Mouse (Mus musculus) heart, embryonic 10.5 days (tissue): ENCODE results near the gene Jade2. TPM values are rescaled to one million over a fixed set of nuclear protein-coding genes. Genes with fewer than 3 reads are reported as not detected.

Experiments used
- DNase-seq: peaks from one replicate; pipeline ENCODE4 v3.0.0-alpha.2; 2017; ENCODE audit warnings: low spot score
- H3K27ac ChIP-seq: fragments of 300-500 bp; sonication (generic); 2 replicates; pipeline ENCODE4 v1.5.1; 2016; ENCODE audit warnings: mild to moderate bottlenecking
- H3K27me3 ChIP-seq: fragments of 300-500 bp; sonication (generic); 2 replicates; pipeline ENCODE4 v1.6.1; 2016; ENCODE audit warnings: mild to moderate bottlenecking; ENCODE audit not compliant: poor library complexity, insufficient read depth, severe bottlenecking
- H3K36me3 ChIP-seq: fragments of 300-500 bp; sonication (generic); 2 replicates; pipeline ENCODE4 v1.6.1; 2016; ENCODE audit warnings: mild to moderate bottlenecking, moderate library complexity
- H3K4me1 ChIP-seq: fragments of 300-500 bp; sonication (generic); 2 replicates; pipeline ENCODE4 v1.6.1; 2016; ENCODE audit warnings: mild to moderate bottlenecking
- H3K4me3 ChIP-seq: fragments of 300-500 bp; sonication (generic); 2 replicates; pipeline ENCODE4 v1.5.1; 2016; ENCODE audit warnings: mild to moderate bottlenecking, moderate library complexity
- H3K9me3 ChIP-seq: fragments of 300-500 bp; sonication (generic); 2 replicates; pipeline ENCODE4 v1.6.1; 2016; ENCODE audit warnings: mild to moderate bottlenecking, moderate library complexity
- WGBS: fragments of 180-500 bp; shearing (Covaris S2); methylation state at CpG from one replicate; pipeline ENCODE4 v1.1.7; 2016; 5-methylcytosine and 5-hydroxymethylcytosine counted together
- polyA plus RNA-seq: library from polyadenylated mRNA; unstranded; fragments of >200 nt; fragmentation: Nextera tagmentation; extraction: Ambion mirVana; gene quantifications from 2 replicates; pipeline ENCODE4 v1.2.1, GENCODE M21; 2016

Gene Jade2
- polyA plus RNA-seq, 1 experiment from 2014 or later = 0.82 TPM

DNA sequence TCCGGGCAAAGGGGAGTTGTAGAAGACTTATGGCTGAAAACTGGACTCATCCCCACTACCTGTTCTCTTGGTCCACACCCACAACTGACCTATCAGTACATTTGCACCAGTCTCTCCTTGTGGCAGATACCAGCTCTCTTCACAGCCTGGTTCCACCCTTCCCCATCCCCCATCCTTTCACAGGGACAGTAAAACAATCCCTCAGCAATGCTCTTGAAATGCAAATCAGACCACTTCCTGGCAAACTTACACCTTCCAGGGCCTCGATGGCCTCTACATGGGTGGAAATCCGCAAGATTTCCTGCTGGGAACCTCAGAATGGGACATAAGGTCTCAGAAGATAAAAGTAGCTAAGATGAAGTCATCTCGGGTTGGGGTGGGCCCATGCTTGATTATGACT, 34.7 kb downstream of the Jade2 start:
- peaks cover 8% of the 10 kb centered on the region; the same call in 1 of the 2 replicates for H3K27me3 ChIP-seq
- 26% methylated on average over 4 of the region's 4 CpGs for WGBS
- DNase-seq = no peak
- peaks cover 3% of the 10 kb centered on the region; the same call in 1 of the 2 replicates for H3K36me3 ChIP-seq
- no peaks in the 10 kb centered on the region for H3K9me3 ChIP-seq
- H3K4me1 ChIP-seq = no peaks in the 10 kb centered on the region
- H3K4me3 ChIP-seq = no peak overlapping the region
- H3K27ac ChIP-seq = no peak overlapping the region

DNA sequence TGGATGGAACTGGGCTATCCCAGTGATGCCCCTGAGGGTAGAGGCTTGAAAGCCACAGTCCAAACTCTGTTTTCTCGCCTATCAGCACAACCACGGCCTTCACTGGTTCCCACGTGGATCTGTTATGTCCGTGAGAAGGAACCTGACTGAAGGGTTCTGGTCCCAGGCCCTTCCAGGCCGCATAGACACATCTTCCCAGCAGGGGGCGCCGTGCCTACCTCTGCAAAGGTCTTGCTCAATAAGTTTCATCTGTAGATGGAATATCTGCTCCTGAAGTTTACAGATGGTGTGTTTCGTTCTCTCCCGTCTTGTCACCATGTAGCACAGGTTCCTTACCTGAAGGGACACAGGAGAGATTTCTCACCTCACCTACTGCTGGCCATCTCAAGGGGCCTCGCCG, 36.6 kb downstream of the Jade2 start:
- no peaks in the 10 kb centered on the region; the same call in 1 of the 2 replicates for H3K36me3 ChIP-seq
- no peak overlapping the region for H3K4me3 ChIP-seq
- H3K27me3 ChIP-seq = peaks cover 4% of the 10 kb centered on the region; the same call in 1 of the 2 replicates
- DNase-seq = no peak
- no peaks in the 10 kb centered on the region for H3K9me3 ChIP-seq
- WGBS = 49% methylated on average over 11 of the region's 11 CpGs
- H3K4me1 ChIP-seq = no peaks in the 10 kb centered on the region
- H3K27ac ChIP-seq = no peak overlapping the region

DNA sequence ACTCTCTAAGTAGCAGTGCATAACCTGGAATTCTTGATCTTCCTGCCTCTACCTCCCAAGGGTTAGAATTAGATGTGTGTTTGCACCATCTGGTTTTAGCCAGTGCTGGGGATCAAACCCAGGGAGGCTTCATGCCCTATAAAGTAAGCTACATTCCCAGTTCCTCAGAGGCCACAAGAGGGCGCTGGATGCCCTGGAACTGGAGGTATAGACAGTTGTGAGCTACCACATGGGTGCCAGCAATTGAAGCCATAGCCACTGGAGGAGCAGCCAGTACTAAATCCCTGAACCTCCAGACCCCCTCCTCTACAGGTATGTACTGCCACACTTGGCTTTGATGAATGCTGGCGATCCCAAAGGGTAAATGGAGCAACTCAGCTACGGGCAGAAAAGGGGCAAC, 37.5 kb downstream of the Jade2 start:
- 69% methylated on average over 3 of the region's 3 CpGs for WGBS
- DNase-seq = no peak
- H3K36me3 ChIP-seq = no peaks in the 10 kb centered on the region; the same call in 1 of the 2 replicates

DNA sequence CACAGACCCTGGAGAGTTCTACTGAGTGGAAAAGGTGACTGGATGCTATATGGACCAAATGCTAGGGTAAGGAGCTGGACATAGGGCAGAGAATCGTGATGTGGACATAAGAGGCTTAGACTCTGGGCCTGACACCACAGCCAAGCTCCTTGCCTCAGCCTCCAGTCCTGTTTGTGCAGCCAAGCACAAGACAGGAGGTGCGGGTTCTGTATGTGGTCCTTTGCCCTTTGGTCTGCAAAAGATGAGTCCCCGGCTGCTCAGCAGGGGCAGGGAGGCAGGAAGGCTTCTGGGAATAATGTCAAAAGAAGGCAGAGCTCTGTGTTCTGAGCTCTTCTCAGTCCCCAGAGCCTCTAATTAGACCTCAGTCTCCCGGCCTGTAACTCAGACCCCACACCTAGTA, 38.6 kb downstream of the Jade2 start:
- H3K36me3 ChIP-seq = no peaks in the 10 kb centered on the region; the same call in 1 of the 2 replicates
- no peaks in the 10 kb centered on the region for H3K4me1 ChIP-seq
- 80% methylated on average over 4 of the region's 4 CpGs for WGBS
- H3K27ac ChIP-seq = no peak overlapping the region
- H3K9me3 ChIP-seq = no peaks in the 10 kb centered on the region
- H3K27me3 ChIP-seq = peaks cover 4% of the 10 kb centered on the region; the same call in 1 of the 2 replicates
- no peak overlapping the region for H3K4me3 ChIP-seq
- DNase-seq = no peak

More for the DNA sequence above, 37.5 kb downstream of the Jade2 start:
- no peaks in the 10 kb centered on the region for H3K4me1 ChIP-seq
- H3K4me3 ChIP-seq = no peak overlapping the region
- peaks cover 4% of the 10 kb centered on the region; the same call in 1 of the 2 replicates for H3K27me3 ChIP-seq
- H3K27ac ChIP-seq = no peak overlapping the region
- no peaks in the 10 kb centered on the region for H3K9me3 ChIP-seq

DNA sequence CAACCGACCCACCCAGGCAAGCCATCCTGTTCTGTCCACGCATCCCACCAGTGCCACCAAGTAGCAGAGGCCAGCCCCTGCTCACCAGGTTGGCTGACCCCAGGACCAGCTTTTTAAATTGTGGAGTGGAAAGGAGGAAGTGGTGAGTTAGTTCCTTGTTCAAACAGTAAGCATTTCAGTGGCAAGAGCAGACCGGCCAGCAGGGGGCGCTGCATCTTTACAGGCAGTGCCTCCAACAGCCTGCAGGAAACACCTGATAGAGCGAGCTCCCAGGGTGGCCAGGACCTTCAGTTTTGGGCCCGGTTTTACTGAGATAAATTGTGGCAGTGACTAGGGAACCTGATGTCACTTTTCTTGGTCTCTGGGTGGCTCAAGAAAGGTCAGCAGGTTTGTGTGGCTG, 39.7 kb downstream of the Jade2 start:
- peak; percentile 92 for DNase-seq
- Histone ChIP-seq H3K4me3 (no peak overlapping the region), H3K36me3 (no peaks in the 10 kb centered on the region; the same call in 1 of the 2 replicates), H3K27me3 (peaks cover 4% of the 10 kb centered on the region; the same call in 1 of the 2 replicates), H3K27ac (no peak overlapping the region), H3K9me3 (no peaks in the 10 kb centered on the region), H3K4me1 (no peaks in the 10 kb centered on the region)
- WGBS = 36% methylated on average over 6 of the region's 6 CpGs

DNA sequence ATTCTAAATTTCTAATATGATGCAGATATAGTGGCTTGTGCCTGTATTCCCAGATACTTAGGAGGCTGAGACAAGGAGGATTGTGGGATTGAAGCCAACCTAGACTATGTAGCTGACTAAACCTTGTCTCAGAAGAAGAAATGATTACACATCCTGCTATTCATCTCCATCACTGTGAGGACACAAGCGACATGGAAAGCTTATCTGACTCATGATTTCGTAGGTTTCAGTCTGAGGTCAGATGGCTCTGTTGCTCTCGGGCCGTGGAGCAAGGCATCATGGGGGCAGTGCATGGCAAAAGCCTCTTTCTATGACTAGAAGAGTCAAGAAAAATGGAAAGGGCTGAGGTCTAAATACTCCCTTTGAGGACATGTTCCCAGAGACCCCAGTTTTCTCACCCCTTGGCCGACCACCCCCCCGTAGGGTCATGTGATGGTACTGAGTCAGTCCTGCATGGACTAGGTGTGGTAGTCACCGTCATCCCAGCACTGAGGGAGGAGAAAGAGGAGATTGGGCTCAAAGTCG, 45.4 kb downstream of the Jade2 start:
- Histone ChIP-seq H3K4me3 (no peak overlapping the region), H3K27me3 (no peaks in the 10 kb centered on the region), H3K9me3 (no peaks in the 10 kb centered on the region), H3K4me1 (no peaks in the 10 kb centered on the region), H3K27ac (no peak overlapping the region), H3K36me3 (no peaks in the 10 kb centered on the region; the same call in 1 of the 2 replicates)
- no peak for DNase-seq
- WGBS = 86% methylated on average over 8 of the region's 8 CpGs

DNA sequence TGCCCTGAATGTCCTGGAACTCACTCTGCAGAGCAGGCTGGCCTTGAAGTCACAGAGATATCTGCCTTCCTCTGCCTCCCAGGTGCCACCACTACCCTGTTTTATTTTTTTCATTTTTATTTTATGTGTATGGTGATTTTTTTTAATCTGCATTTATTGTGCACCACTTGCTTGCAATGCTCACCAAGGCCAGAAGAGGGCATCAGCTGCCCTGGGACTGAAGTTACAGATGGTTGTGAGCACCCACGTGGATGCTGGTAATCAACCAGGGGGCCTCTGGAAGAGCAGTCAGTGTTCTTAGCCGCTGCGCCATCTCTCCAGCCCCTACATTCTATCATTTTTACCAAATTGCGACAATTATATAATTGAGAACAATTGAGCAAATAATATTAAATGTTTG, 46.2 kb downstream of the Jade2 start:
- Histone ChIP-seq H3K27me3 (no peaks in the 10 kb centered on the region), H3K27ac (no peak overlapping the region), H3K4me1 (no peaks in the 10 kb centered on the region), H3K9me3 (no peaks in the 10 kb centered on the region), H3K4me3 (no peak overlapping the region), H3K36me3 (no peaks in the 10 kb centered on the region)
- WGBS = 80% methylated on average over 4 of the region's 4 CpGs
- DNase-seq = no peak

DNA sequence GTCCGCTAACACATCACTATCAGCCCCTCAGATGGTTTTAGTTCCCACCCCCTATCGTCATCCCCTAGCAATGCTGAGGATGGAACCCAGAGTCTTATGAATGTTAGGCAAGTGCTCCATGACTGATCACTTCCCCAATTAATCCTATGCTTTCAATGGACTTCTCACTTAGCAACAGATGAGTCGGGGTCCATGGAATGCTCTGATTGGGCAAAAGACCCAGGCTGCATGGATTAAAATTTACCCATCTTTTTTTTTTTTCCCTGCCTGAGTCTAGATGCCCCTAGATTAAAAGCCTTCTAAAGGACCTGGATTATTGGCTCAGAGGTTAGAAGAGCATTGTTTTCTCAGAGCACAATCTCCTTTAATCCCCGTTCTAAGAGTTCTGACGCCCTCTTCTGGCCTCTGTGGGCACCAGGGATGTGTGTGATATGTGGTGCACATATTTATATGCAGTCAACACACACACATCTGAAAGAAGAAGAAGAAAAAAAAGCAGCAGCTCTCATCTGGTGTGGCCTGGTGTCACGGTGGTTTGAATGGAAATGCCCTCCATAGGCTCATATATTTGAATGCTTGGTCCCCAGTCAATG, 47.7 kb downstream of the Jade2 start:
- no peak for DNase-seq
- Histone ChIP-seq H3K4me1 (peaks cover 6% of the 10 kb centered on the region; the same call in 1 of the 2 replicates), H3K27ac (no peak overlapping the region), H3K36me3 (no peaks in the 10 kb centered on the region), H3K27me3 (no peaks in the 10 kb centered on the region), H3K9me3 (no peaks in the 10 kb centered on the region), H3K4me3 (no peak overlapping the region)
- WGBS = 62% methylated on average over 6 of the region's 6 CpGs

DNA sequence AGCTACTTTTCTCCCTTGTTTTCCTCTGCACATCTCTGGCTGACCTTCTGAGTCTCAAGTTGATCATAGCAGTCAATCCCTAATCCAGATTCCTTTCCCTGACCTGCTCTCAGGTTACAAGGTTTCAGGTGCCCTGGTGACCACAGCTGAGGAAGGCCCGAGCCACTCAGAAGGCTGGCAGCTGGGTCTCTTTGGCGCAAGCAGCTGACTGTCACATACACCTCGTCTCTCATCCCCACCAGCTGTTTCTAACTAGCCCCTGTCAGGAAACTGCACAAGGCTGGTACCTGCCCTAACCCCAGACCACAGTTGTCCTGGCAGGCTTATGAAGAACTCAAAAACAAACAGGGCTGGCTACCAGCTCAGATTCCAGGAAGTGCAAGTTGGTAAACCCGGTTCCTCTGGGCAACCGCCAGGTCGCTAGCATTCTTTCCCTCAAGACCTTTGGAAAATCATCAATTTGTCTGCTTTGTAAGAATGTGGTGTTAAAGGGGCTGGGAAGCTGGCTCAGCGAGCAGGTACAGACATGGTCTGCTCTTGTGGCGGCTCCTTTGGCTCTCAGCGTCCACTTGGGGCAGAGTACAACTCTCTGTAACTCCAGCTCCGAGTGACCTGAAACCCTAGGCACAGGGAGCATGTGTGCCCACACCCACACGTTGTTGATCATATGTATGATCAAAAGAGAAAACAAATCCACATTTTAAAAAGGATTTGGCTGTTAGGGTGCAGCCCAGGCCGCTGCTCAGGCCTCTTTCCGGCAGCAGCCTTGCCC, 50.2 kb downstream of the Jade2 start:
- no peak for DNase-seq
- H3K27me3 ChIP-seq = no peaks in the 10 kb centered on the region
- 55% methylated on average over 13 of the region's 13 CpGs for WGBS
- H3K4me1 ChIP-seq = peaks cover 6% of the 10 kb centered on the region; the same call in 1 of the 2 replicates
- H3K4me3 ChIP-seq = no peak overlapping the region
- no peaks in the 10 kb centered on the region for H3K9me3 ChIP-seq
- H3K36me3 ChIP-seq = no peaks in the 10 kb centered on the region
- H3K27ac ChIP-seq = no peak overlapping the region

DNA sequence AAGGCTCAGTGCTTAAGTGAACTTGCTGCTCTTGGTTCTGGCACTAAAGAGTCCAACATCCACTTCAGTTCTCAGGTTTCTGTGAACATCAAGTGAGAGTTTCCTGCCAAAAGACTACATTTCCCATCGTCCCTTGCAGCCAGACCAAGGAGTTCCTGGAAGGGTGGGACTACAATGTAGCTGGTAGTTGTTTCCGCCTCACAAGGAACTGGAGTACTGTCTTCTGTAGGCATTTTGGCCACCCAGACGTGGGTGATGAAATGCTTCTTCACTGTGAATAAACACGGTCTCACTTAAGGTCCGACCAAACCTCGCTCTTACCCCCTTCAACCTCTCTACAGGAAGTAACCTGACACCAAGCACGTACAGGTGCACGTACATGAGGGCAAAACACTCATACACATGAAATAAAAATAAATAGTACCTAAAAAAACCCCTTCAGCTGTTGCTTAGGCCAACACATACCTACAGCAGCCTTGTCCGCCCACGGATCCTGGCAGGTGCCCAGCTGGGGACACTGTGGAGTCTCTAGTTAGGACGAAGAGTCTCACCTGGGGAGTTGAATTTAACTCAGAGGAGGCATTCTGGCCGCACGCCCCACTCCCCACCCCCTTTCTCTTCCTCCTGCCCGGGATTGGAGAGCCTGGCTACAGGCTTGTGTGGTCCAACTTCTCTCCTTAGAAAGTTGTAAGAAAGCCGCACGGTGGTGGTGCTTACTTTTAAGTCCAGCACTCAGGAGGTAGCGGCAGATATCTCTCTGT, 52.1 kb downstream of the Jade2 start:
- 17% methylated on average over 17 of the region's 17 CpGs for WGBS
- Histone ChIP-seq H3K9me3 (no peaks in the 10 kb centered on the region), H3K27me3 (no peaks in the 10 kb centered on the region), H3K36me3 (no peaks in the 10 kb centered on the region), H3K27ac (peak overlapping the region; percentile 78), H3K4me1 (peaks cover 17% of the 10 kb centered on the region), H3K4me3 (peak overlapping the region; percentile 60)
- peak; percentile 89 for DNase-seq

DNA sequence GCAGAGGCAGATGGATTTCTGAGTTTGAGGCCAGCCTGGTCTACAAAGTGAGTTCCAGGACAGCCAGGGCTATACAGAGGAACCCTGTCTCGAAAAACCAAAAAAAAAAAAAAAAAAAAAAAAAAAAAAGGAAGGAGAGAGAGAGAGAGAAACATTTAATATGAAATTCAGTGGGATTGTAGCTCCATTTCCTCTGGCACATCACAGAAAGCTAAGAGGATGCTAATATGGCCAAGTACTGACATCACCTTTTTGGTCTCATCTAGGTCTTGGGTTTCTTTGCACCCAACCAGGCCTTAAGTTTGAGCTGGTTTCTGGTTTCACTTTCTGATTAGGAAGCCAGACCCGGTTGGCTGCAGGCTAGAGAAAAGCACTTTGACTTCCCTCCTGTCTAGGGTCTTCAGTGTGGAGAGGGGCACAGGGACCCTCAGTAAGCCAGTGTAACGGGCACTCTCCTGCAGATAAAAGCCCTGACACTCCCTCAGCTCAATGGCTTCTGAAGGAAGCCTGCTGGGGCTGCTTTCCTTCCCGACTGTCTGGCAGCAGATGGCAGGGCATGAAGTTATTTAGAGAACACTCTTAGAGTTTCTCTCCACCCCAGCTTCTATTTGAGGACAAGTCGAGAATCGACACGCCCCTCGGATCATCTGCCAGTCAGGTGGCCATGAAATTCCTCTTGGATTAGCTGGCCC, 56.7 kb downstream of the Jade2 start:
- Histone ChIP-seq H3K36me3 (no peaks in the 10 kb centered on the region), H3K4me3 (peak overlapping the region; percentile 40), H3K27me3 (no peaks in the 10 kb centered on the region), H3K4me1 (peaks cover 18% of the 10 kb centered on the region), H3K9me3 (no peaks in the 10 kb centered on the region), H3K27ac (peak overlapping the region; percentile 82)
- DNase-seq = no peak
- WGBS = 25% methylated on average over 8 of the region's 8 CpGs

DNA sequence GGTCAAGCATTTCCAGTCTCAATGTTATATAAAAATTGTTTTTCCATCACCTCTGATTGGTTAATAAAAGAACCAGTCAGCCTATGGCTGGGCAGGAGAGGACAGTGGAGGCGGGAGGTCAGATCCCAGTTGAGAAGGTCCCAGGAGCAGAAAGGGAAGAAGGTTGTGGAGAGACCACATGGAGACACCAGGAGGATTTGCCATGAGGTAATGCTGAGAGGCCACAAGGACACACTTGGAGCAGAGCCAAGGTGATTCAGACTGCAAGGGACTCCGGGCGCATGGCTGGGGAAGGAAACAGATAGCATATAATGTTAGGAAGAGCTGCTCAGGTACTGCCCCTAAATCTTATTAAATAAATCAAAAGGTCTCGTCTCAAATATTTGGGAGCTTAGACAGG, 61.2 kb downstream of the Jade2 start:
- DNase-seq = no peak
- Histone ChIP-seq H3K36me3 (peaks cover 8% of the 10 kb centered on the region), H3K9me3 (no peaks in the 10 kb centered on the region), H3K4me3 (no peak overlapping the region), H3K4me1 (peaks cover 10% of the 10 kb centered on the region), H3K27me3 (no peaks in the 10 kb centered on the region), H3K27ac (no peak overlapping the region)
- WGBS = 59% methylated on average over 4 of the region's 4 CpGs
